Mouse (Mus musculus) myocyte (in vitro differentiated cells): ENCODE results near the gene Znrf2. TPM values are rescaled to one million over a fixed set of nuclear protein-coding genes. Genes with fewer than 3 reads are reported as not detected.
"Not testable (repeated sequence)": the region's sequence is repeated elsewhere in the genome, so short reads cannot be mapped to it uniquely, and the experiment has no call there.

Experiments
- H3K27me3 ChIP-seq: one replicate; pipeline ENCODE4 v1.6.1; 2011; ENCODE audit not compliant: control insufficient read depth, insufficient read depth, insufficient read length
- H3K36me3 ChIP-seq: one replicate; pipeline ENCODE4 v1.6.1; 2011; ENCODE audit not compliant: control insufficient read depth, insufficient read depth
- H3K4me2 ChIP-seq: one replicate; pipeline ENCODE4 v1.6.1; 2011; ENCODE audit warnings: low read depth, control low read depth
- H3K4me3 ChIP-seq: one replicate; pipeline ENCODE4 v1.5.1; 2011; ENCODE audit warnings: mild to moderate bottlenecking, control low read depth, moderate library complexity
- H3K79me2 ChIP-seq: one replicate; pipeline ENCODE4 v1.6.1; 2011; ENCODE audit not compliant: control insufficient read depth, insufficient read depth
- H3ac ChIP-seq: one replicate; pipeline ENCODE4 v1.6.1; 2011; ENCODE audit not compliant: control insufficient read depth, insufficient read length
- CEBPB ChIP-seq: IDR thresholded peaks from 2 replicates; pipeline ENCODE4 v1.6.1; 2011; ENCODE audit warnings: mild to moderate bottlenecking, moderate library complexity; ENCODE audit not compliant: poor library complexity, insufficient read depth, severe bottlenecking
- E2F4 ChIP-seq: IDR thresholded peaks from one replicate; pipeline ENCODE4 v1.6.1; 2011; ENCODE audit warnings: mild to moderate bottlenecking, control low read depth, moderate library complexity; ENCODE audit not compliant: insufficient read depth
- MAX ChIP-seq: IDR thresholded peaks from one replicate; pipeline ENCODE4 v1.6.1; 2011; ENCODE audit warnings: low read depth, mild to moderate bottlenecking, control low read depth
- MYOD1 ChIP-seq, 3 experiments: IDR thresholded peaks; one replicate each; pipeline ENCODE4 v1.6.1; 2011; ENCODE audit warnings: control low read depth in 2 of 3, low read depth in 2 of 3, mild to moderate bottlenecking in 2 of 3, moderate library complexity in 1 of 3; ENCODE audit not compliant: insufficient read length in 2 of 3, control insufficient read depth in 1 of 3
- MYOG ChIP-seq, 3 experiments: IDR thresholded peaks; one replicate each; pipeline ENCODE4 v1.6.1; 2011; ENCODE audit warnings: control low read depth in 2 of 3, low read depth in 2 of 3, mild to moderate bottlenecking in 2 of 3; ENCODE audit not compliant: insufficient read length in 2 of 3, control insufficient read depth in 1 of 3, insufficient read depth in 1 of 3
- POLR2A ChIP-seq: IDR thresholded peaks from one replicate; pipeline ENCODE4 v1.6.1; 2011; ENCODE audit warnings: low read depth, mild to moderate bottlenecking, control low read depth, moderate library complexity; ENCODE audit not compliant: insufficient read length
- POLR2AphosphoS2 ChIP-seq: IDR thresholded peaks from one replicate; pipeline ENCODE4 v1.6.1; 2011; ENCODE audit warnings: low read depth, control low read depth; ENCODE audit not compliant: insufficient read length
- REST ChIP-seq: IDR thresholded peaks from one replicate; pipeline ENCODE4 v1.6.1; 2011; ENCODE audit warnings: mild to moderate bottlenecking, control low read depth, moderate library complexity; ENCODE audit not compliant: insufficient read depth, insufficient read length
- SRF ChIP-seq: IDR thresholded peaks from one replicate; pipeline ENCODE4 v1.6.1; 2011; ENCODE audit warnings: low read depth; ENCODE audit not compliant: control insufficient read depth, insufficient read length
- TCF12 ChIP-seq: IDR thresholded peaks from one replicate; pipeline ENCODE4 v1.6.1; 2011; ENCODE audit warnings: mild to moderate bottlenecking, control low read depth; ENCODE audit not compliant: poor library complexity, insufficient read depth, severe bottlenecking
- TCF3 ChIP-seq: IDR thresholded peaks from one replicate; pipeline ENCODE4 v1.6.1; 2011; ENCODE audit warnings: low read depth, control low read depth; ENCODE audit not compliant: insufficient read length
- USF1 ChIP-seq: IDR thresholded peaks from one replicate; pipeline ENCODE4 v1.6.1; 2011; ENCODE audit warnings: low read depth, mild to moderate bottlenecking, control low read depth, moderate library complexity
- polyA plus RNA-seq: library from polyadenylated mRNA; unstranded; fragments of >200 nt; fragmentation: generic; extraction: Trizol; gene quantifications from one replicate; pipeline ENCODE4 v1.2.1, GENCODE M21; 2012; ENCODE audit warnings: missing spikeins

The Znrf2 gene
- polyA plus RNA-seq, 1 experiment: 5.7 TPM

GRCm38 (mm10) chr6:54852669-54853068 lies 36.0 kb downstream of the Znrf2 start:
- Histone ChIP-seq H3ac (no peak overlapping the region), H3K4me3 (no peak overlapping the region), H3K36me3 (no peaks in the 10 kb centered on the region), H3K79me2 (peaks cover 19% of the 10 kb centered on the region), H3K4me2 (no peak overlapping the region), H3K27me3 (no peaks in the 10 kb centered on the region)
- TF ChIP-seq MAX: no peak
- TF ChIP-seq REST: no peak
- no peak for TF ChIP-seq POLR2AphosphoS2
- TF ChIP-seq SRF: no peak
- TF ChIP-seq TCF12: no peak
- TF ChIP-seq CEBPB: no peak
- no peak for TF ChIP-seq POLR2A
- TF ChIP-seq MYOG (IDR thresholded peaks at IDR 0.05; ENCODE audit: control insufficient read depth in 1 of 3, insufficient read depth in 1 of 3, insufficient read length in 2 of 3, low read depth in 2 of 3): no peak
- no peak for TF ChIP-seq USF1
- no peak for TF ChIP-seq TCF3
- TF ChIP-seq MYOD1 (IDR thresholded peaks at IDR 0.05; ENCODE audit: control insufficient read depth in 1 of 3, insufficient read length in 2 of 3, low read depth in 2 of 3): no peak

- Histone ChIP-seq H3K4me2 (no peak overlapping the region), H3K36me3 (no peaks in the 10 kb centered on the region), H3K79me2 (peaks cover 11% of the 10 kb centered on the region), H3K27me3 (no peaks in the 10 kb centered on the region), H3K4me3 (no peak overlapping the region), H3ac (no peak overlapping the region)
- TF ChIP-seq E2F4 (no peak), SRF (no peak), MYOG (IDR thresholded peaks at IDR 0.05; ENCODE audit: control insufficient read depth in 1 of 3, insufficient read depth in 1 of 3, insufficient read length in 2 of 3, low read depth in 2 of 3) (no peak), POLR2A (no peak)
Observed at GRCm38 (mm10) chr6:54854859-54855258, 38.1 kb downstream of the Znrf2 start.

GRCm38 (mm10) chr6:54855801-54856583 lies 39.3 kb downstream of the Znrf2 start:
- H3K79me2 ChIP-seq: peaks cover 17% of the 10 kb centered on the region
- no peak overlapping the region for H3ac ChIP-seq
- no peak overlapping the region for H3K4me3 ChIP-seq
- no peak overlapping the region for H3K4me2 ChIP-seq
- no peaks in the 10 kb centered on the region for H3K36me3 ChIP-seq
- no peak for TF ChIP-seq CEBPB
- TF ChIP-seq REST: no peak
- H3K27me3 ChIP-seq: no peaks in the 10 kb centered on the region

GRCm38 (mm10) chr6:54859159-54859558 lies 42.4 kb downstream of the Znrf2 start:
- H3K79me2 ChIP-seq: peaks cover 16% of the 10 kb centered on the region

GRCm38 (mm10) chr6:54860180-54860579 lies 43.5 kb downstream of the Znrf2 start:
- H3K27me3 ChIP-seq: no peaks in the 10 kb centered on the region
- H3K79me2 ChIP-seq: peaks cover 16% of the 10 kb centered on the region
- no peak overlapping the region for H3ac ChIP-seq
- H3K4me2 ChIP-seq: no peak overlapping the region
- no peak overlapping the region for H3K4me3 ChIP-seq
- H3K36me3 ChIP-seq: no peaks in the 10 kb centered on the region
- TF ChIP-seq SRF (no peak), TCF3 (no peak), REST (no peak), POLR2A (no peak), MYOG (IDR thresholded peaks at IDR 0.05; ENCODE audit: control insufficient read depth in 1 of 3, insufficient read depth in 1 of 3, insufficient read length in 2 of 3, low read depth in 2 of 3) (no peak), MYOD1 (IDR thresholded peaks at IDR 0.05; ENCODE audit: control insufficient read depth in 1 of 3, insufficient read length in 2 of 3, low read depth in 2 of 3) (no peak), TCF12 (no peak), POLR2AphosphoS2 (no peak), MAX (no peak)

More at GRCm38 (mm10) chr6:54859159-54859558, 42.4 kb downstream of the Znrf2 start:
- not testable (repeated sequence) for H3ac ChIP-seq, H3K36me3 ChIP-seq, H3K4me3 ChIP-seq, H3K27me3 ChIP-seq, H3K4me2 ChIP-seq

GRCm38 (mm10) chr6:54866731-54867410 lies 50.2 kb downstream of the Znrf2 start:
- peaks cover 3% of the 10 kb centered on the region for H3K79me2 ChIP-seq
- no peaks in the 10 kb centered on the region for H3K27me3 ChIP-seq
- no peak for TF ChIP-seq TCF12
- TF ChIP-seq USF1: peak; percentile 95
- H3K36me3 ChIP-seq: no peaks in the 10 kb centered on the region
- H3K4me3 ChIP-seq: no peak overlapping the region
- H3ac ChIP-seq: no peak overlapping the region
- peak overlapping the region; percentile 57 for H3K4me2 ChIP-seq
